ENCODE assay signal across 24 mouse cellular contexts in the genomic region with DNA sequence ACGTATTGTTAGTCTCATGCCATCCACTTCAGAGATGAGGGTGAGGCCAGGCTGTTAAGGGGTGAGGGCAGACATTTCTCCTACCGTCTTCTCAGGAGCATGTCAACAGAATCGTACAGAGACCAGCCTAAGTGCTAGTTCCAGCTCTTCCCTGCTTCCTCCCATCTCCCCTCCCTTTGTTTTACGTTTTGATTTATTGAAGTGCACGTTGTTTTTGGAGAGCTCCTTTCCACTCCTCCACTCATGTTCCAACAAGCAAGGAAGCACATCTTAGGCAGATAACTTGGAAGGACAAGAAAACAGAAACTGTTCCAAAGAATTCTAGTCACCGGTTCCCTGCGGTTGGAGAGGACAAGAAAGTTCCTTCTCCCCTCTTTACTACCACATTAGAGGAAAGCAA. TPM values are rescaled to one million over a fixed set of nuclear protein-coding genes. Genes with fewer than 3 reads are reported as not detected.
"Had no signal": no experiment of that assay in that cellular context is flagged by ENCODE, and none has a peak within 500 bp of the region (broad histone marks: within the 10 kb centered on the region; RNA-seq: fewer than 3 reads in every experiment).

No protein-coding gene starts in this region.

- H3K4me3 ChIP-seq: heart, adult 2 months; heart, embryonic 13.5 days; heart, embryonic 15.5 days; hindbrain, embryonic 13.5 days; hindbrain, embryonic 15.5 days; limb, embryonic 13.5 days; limb, embryonic 15.5 days; liver, embryonic 12.5 days had no signal

- H3K27me3 ChIP-seq: heart, embryonic 13.5 days; heart, embryonic 15.5 days; hindbrain, embryonic 13.5 days; hindbrain, embryonic 15.5 days; limb, embryonic 13.5 days; limb, embryonic 15.5 days; liver, embryonic 12.5 days had no signal

- H3K9me3 ChIP-seq: heart, embryonic 13.5 days; heart, embryonic 15.5 days; hindbrain, embryonic 13.5 days; hindbrain, embryonic 15.5 days; limb, embryonic 13.5 days; limb, embryonic 15.5 days; liver, embryonic 12.5 days had no signal

- H3K4me2 ChIP-seq: heart, embryonic 11.5 days; heart, embryonic 13.5 days; heart, embryonic 15.5 days; hindbrain, embryonic 13.5 days; hindbrain, embryonic 15.5 days; limb, embryonic 13.5 days; limb, embryonic 15.5 days; liver, embryonic 12.5 days had no signal

- H3K4me1 ChIP-seq: heart, embryonic 13.5 days; heart, embryonic 15.5 days; hindbrain, embryonic 13.5 days; hindbrain, embryonic 15.5 days; limb, embryonic 13.5 days; limb, embryonic 15.5 days; liver, embryonic 12.5 days had no signal

- ATAC-seq: hindbrain, postnatal 0 days; intestine, embryonic 16.5 days; liver, embryonic 12.5 days had no signal

- H3K36me3 ChIP-seq: heart, embryonic 13.5 days; heart, embryonic 15.5 days; hindbrain, embryonic 13.5 days; hindbrain, embryonic 15.5 days; limb, embryonic 13.5 days; limb, embryonic 15.5 days; liver, embryonic 12.5 days had no signal

- DNase-seq: gastrocnemius, postnatal 14 days; gastrocnemius, postnatal 36 days; heart, adult 11 months; heart, adult 2 months; heart, postnatal 14 days; heart, postnatal 36 days; kidney, adult 11 months; kidney, adult 8-10 months; kidney, postnatal 36 days; layer of hippocampus, adult 9-11 months; layer of hippocampus, postnatal 36 days; left cerebral cortex, postnatal 4 days had no signal

- H3K9ac ChIP-seq: heart, embryonic 13.5 days; heart, embryonic 15.5 days; hindbrain, embryonic 13.5 days; hindbrain, embryonic 15.5 days; limb, embryonic 13.5 days; limb, embryonic 15.5 days; liver, embryonic 12.5 days; liver, embryonic 14.5 days had no signal

- H3K27ac ChIP-seq: heart, adult 2 months; heart, embryonic 13.5 days; heart, embryonic 15.5 days; hindbrain, embryonic 13.5 days; hindbrain, embryonic 15.5 days; hindbrain, postnatal 0 days; limb, embryonic 13.5 days; limb, embryonic 15.5 days; liver, embryonic 12.5 days; liver, embryonic 14.5 days had no signal

RNA-seq across cellular contexts. Expression of a gene that starts 52.9 kb away (rescaled TPM):
- polyA plus RNA-seq: liver, adult 2 months had no signal
